Mouse (Mus musculus) erythroblast, embryonic 14.5 days (primary cell): ENCODE measurements around the gene Zfp428.

Source experiments
- GATA1 ChIP-seq: IDR thresholded peaks from 2 replicates; pipeline ENCODE4 v1.6.1; 2012; ENCODE audit warnings: low read length, inconsistent platforms, mixed read lengths
- TAL1 ChIP-seq: IDR thresholded peaks from 3 replicates; pipeline ENCODE4 v1.6.1; 2012; ENCODE audit warnings: low read length, inconsistent platforms, mixed read lengths

GRCm38 (mm10) chr7:24479685-24480084, 27.1 kb upstream of the Zfp428 start:
- TF ChIP-seq GATA1 (no peak), TAL1 (no peak)
